Mouse (Mus musculus): ENCODE results near the gene Gm9639.
"Not testable (repeated sequence)": the region's sequence is repeated elsewhere in the genome, so short reads cannot be mapped to it uniquely, and the experiment has no call there.

The Gm9639 gene

GRCm38 (mm10) chr10:77753448-77753847 is 41.4 kb downstream of the Gm9639 start:
- DNase-seq (ENCODE audit: low spot score in 2 of 2), result no peak

- not testable (repeated sequence) for DNase-seq (ENCODE audit: low spot score in 2 of 2)
Observed at GRCm38 (mm10) chr10:77752312-77752711, 42.6 kb downstream of the Gm9639 start.

- not testable (repeated sequence) for DNase-seq (ENCODE audit: low spot score in 2 of 2)
Observed at GRCm38 (mm10) chr10:77751254-77751653, 43.6 kb downstream of the Gm9639 start, which contains the start of gene Gm9736. TSS of gene Gm9736 (minus strand) at chr10:77751354.

GRCm38 (mm10) chr10:77750686-77751085 is 44.2 kb downstream of the Gm9639 start:
- not testable (repeated sequence) for DNase-seq (ENCODE audit: low spot score in 2 of 2)

Data from cerebellum, postnatal 4 days (tissue).